Mouse (Mus musculus): ENCODE measurements around the gene Cyp2j12. TPM values are rescaled to one million over a fixed set of nuclear protein-coding genes. Genes with fewer than 3 reads are reported as not detected.

Gene Cyp2j12
- not detected for total RNA-seq (2023)

GRCm38 (mm10) chr4:96140732-96141467, at the start of gene Cyp2j12:
Gene Cyp2j12 (minus strand): TSS chr4:96141152.

GRCm38 (mm10) chr4:96077261-96078125, 63.5 kb downstream of the Cyp2j12 start, which contains the start of gene Cyp2j13:
Gene Cyp2j13 (minus strand): TSS chr4:96077546.

Other genes with a start within 250 kb of the Cyp2j12 start
- 1 to 10 TPM; 1.0 to 3.2 TPM for gene Hook1, start 173.9 kb downstream of the Cyp2j12 start, total RNA-seq (2023)
- gene Cyp2j13, start 63.6 kb downstream of the Cyp2j12 start, total RNA-seq (2023): not detected
- not detected for gene Cyp2j7, start 95.5 kb upstream of the Cyp2j12 start, total RNA-seq (2023)
- not detected for gene Cyp2j11, start 207.5 kb upstream of the Cyp2j12 start, total RNA-seq (2023)

All from neutrophil, adult 59 days (primary cell).